Mouse (Mus musculus) layer of hippocampus, postnatal 36 days (tissue): Measurements from ENCODE around the gene Bloc1s5. TPM values are rescaled to one million over a fixed set of nuclear protein-coding genes. Genes with fewer than 3 reads are reported as not detected.

Experiments used
- DNase-seq, 2 experiments: peaks; one replicate each; pipeline ENCODE4 v3.0.0; 2022
- total RNA-seq, 2 experiments: library from RNA; stranded (reverse); gene quantifications; 2 replicates each; pipeline ENCODE4 v1.2.3; 2021

Bloc1s5 gene
- total RNA-seq, 2 experiments from 2014 or later: 9.6 to 10.3 TPM

DNA sequence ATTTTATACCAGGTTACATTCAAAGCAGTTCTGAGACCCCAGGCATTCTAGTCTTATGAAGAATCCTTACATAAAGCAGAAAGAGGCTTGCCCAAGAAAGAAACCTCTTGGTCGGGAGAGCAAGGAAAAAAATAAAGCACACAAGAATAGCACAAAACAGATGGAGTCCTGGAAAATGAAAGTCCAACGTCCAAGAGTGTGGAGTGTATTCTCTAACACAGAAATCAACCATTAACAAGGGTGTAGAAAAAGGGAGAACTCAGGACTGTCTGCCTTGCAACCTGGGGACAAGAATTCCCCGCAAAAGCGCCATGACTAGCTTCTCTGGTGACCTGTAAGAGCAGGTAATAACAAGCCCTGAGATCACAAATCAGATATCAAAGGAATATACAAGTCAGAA lies 69.7 kb downstream of the Bloc1s5 start:
- no peak for DNase-seq

GRCm38 (mm10) chr13:38554611-38555010 lies 80.3 kb downstream of the Bloc1s5 start:
- no peak for DNase-seq

DNA sequence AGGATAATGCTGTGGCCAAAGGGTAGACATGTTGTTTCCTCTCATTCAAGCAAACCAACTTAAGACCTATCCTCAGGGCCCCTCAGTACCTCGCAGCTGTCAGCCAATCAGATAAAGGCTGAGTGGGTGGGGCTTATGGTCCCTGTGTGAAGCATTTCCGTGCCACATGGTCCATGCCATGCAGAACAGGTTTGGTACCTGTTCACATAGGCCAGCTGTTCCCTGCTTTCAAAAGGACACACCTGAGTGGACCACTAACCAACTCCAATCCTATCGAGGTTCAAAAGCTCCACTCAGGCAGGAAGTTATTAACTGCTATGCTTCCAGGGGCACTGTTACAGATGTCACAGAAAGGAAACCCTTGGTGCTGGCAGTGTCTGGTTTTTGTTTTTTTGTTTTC lies 80.7 kb downstream of the Bloc1s5 start:
- no peak for DNase-seq

- no peak for DNase-seq
Observed at GRCm38 (mm10) chr13:38548681-38549080, 86.2 kb downstream of the Bloc1s5 start.

DNA sequence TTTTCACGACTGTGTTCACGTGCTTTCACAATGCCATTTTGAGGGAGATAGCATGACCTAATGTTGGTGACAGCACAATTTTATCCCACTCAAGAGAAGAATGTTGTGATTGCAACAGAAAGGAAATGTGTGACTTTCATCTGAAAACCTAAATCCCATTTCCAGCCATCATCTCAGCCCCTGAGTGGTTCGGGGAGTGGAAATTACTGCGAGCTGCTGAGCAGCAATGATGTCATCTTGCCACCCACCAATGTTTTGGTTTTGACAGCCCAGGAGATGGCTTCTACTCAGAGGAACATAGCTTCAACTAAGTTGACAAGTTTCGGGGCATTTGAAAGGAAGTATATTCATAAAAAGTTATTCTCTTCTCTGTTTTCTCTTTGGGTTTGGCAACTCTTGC lies 87.2 kb downstream of the Bloc1s5 start:
- no peak for DNase-seq

GRCm38 (mm10) chr13:38546754-38547153 lies 88.2 kb downstream of the Bloc1s5 start:
- no peak for DNase-seq

DNA sequence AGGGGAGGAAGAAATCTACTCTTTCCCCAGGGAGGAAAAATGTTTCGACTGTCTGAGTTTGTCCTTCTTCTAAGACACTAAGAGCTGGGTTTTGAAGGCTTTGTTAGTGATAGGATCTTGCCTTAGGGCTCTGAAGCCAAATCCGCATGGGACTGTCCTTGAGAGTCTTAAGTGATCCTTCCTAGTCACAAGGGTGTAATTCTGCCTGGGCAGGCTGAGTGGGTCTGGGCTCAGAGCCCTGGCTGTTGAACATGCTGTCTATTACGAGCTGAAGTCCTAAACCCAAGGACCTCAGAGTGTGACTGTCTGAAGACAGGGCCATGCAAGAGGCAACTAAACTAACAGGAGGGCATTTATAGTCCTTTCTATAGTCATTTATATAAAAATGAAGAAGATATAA lies 89.4 kb downstream of the Bloc1s5 start:
- DNase-seq: no peak

GRCm38 (mm10) chr13:38544769-38545445 lies 90.0 kb downstream of the Bloc1s5 start:
- no peak for DNase-seq

DNA sequence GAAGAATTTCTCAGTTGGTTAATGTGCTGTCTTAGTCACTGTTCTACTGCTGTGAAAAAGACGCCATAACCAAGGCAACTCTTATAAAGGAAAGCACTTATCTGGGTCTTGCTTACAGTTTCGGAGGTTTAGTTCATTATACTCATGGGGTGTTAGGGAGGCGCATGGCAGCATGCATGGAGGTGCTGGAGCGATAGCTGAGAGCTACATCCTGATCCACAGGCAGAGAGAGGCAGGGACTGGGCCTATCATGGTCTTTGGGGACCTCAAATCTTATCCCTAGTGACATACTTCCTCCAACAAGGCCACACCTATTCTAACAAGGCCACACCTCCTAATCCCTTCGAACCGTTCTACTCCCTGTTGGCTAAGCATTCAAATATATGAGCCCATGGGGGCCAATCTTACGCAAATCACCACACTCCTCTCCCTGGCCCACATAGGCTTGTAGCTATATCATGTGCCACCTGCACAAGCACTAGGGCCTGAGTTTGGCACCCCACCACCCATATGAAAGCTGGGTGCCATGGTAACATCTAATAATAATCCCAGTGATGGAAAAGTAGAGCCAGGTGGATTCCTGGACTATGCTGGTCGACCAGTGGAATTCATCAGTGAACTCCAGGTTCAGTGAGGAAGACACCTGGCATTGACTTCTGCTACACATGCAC lies 91.3 kb downstream of the Bloc1s5 start:
- DNase-seq: no peak

Other genes starting within 250 kb of the Bloc1s5 start
- 10 to 100 TPM; 42.9 to 44.3 TPM for gene Txndc5, start 106.3 kb downstream of the Bloc1s5 start, total RNA-seq
- gene Eef1e1, start 23.9 kb upstream of the Bloc1s5 start, total RNA-seq: 10 to 100 TPM; 27.4 to 28.4 TPM